Mouse (Mus musculus): ENCODE data around the gene Tgif1. TPM values are rescaled to one million over a fixed set of nuclear protein-coding genes. Genes with fewer than 3 reads are reported as not detected.

Gene Tgif1
- total and polyA plus RNA-seq, 3 experiments, result 44.5 to 74.4 (median 70.6) TPM

DNA sequence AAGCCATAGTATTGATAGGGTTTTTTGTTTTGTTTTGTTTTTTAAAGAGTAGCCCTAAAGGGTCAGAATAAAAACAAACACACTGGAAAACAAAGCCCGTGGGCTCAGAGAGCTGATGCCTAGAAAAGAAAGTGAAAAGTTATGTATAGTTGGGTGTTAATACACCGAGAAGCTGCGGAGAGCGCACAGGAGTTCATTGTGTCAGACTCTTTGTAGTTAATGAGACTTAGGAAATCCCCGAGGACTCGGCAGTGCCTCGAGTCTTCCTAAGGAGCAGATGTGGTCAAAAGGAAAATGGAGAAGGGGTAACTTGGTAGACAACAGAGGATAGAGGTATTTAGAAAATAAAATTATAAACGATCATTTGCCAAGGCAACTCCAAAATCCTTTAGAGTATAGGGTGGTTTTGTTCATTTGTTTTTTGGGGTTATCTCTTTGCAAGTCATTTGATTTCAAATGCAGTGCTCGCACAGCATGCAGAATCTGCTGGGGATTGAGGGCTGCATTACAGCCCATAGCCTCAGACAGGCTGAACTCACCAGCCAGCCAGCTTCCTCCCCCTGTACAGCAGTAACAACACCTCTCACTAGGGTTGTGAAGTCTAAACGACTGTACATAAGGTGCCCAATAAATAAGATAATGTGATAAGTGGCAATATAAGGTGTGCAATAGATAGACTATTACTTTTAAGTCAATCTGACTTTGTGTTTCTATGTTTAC is 18.1 kb downstream of the Tgif1 start:
- Histone ChIP-seq H3K4me1 (ENCODE audit: control insufficient read depth in 1 of 2, insufficient read depth in 2 of 2) (no peaks in the 10 kb centered on the region), H3K9me3 (replicated peaks; ENCODE audit: low read length) (peaks cover 3% of the 10 kb centered on the region), H3K27ac (ENCODE audit: insufficient read depth, low read depth) (no peak overlapping the region), H3K79me2 (replicated peaks; ENCODE audit: control insufficient read depth, extremely low read depth, insufficient read depth, poor library complexity, severe bottlenecking) (no peaks in the 10 kb centered on the region), H3K36me3 (replicated peaks in 1 of 2; ENCODE audit: control insufficient read depth in 1 of 2, insufficient read depth in 1 of 2, low read length in 1 of 2) (peaks cover 29 to 43% of the 10 kb centered on the region in 2 experiments), H3K4me3 (replicated peaks in 1 of 3; ENCODE audit: low read depth in 2 of 3, low read length in 2 of 3, poor library complexity in 1 of 3) (no peak overlapping the region), H3K9ac (ENCODE audit: insufficient read depth, low read depth) (no peak overlapping the region), H3K27me3 (replicated peaks) (no peaks in the 10 kb centered on the region), H3K4me2 (ENCODE audit: insufficient read depth, low read depth, poor library complexity, severe bottlenecking) (no peak overlapping the region)
- no peak for TF ChIP-seq MEF2A (IDR thresholded peaks at IDR 0.05; ENCODE audit: borderline replicate concordance, low read depth, low read length)
- no peak for TF ChIP-seq SMC3 (IDR thresholded peaks at IDR 0.05; ENCODE audit: low read depth, low read length)
- TF ChIP-seq RCOR1 (conservative IDR thresholded peaks at IDR 0.05; ENCODE audit: low read depth, low read length), result no peak
- no peak for TF ChIP-seq USF2 (conservative IDR thresholded peaks at IDR 0.05; ENCODE audit: low read depth, low read length)
- TF ChIP-seq KAT2A (IDR thresholded peaks at IDR 0.05; ENCODE audit: insufficient replicate concordance, low read length), result no peak
- TF ChIP-seq CTCF (conservative IDR thresholded peaks at IDR 0.05 in 1 of 2, IDR thresholded peaks at IDR 0.05 in 1 of 2; ENCODE audit: low read depth in 2 of 2, low read length in 2 of 2), result no peak
- TF ChIP-seq JUND (conservative IDR thresholded peaks at IDR 0.05; ENCODE audit: low read depth, low read length), result no peak
- TF ChIP-seq ZKSCAN1 (IDR thresholded peaks at IDR 0.05; ENCODE audit: borderline replicate concordance, low read depth, low read length), result no peak
- no peak for TF ChIP-seq SIN3A (IDR thresholded peaks at IDR 0.05; ENCODE audit: low read length)
- TF ChIP-seq PAX5 (IDR thresholded peaks at IDR 0.05; ENCODE audit: low read length), result no peak
- TF ChIP-seq NRF1 (IDR thresholded peaks at IDR 0.05; ENCODE audit: low read depth, low read length), result no peak
- no peak for TF ChIP-seq ZMIZ1 (IDR thresholded peaks at IDR 0.05; ENCODE audit: low read depth, low read length)
- no peak for TF ChIP-seq TCF12 (IDR thresholded peaks at IDR 0.05; ENCODE audit: low read depth, low read length)
- no peak for TF ChIP-seq GABPA (IDR thresholded peaks at IDR 0.05; ENCODE audit: insufficient replicate concordance, low read depth, low read length)
- TF ChIP-seq CHD1 (IDR thresholded peaks at IDR 0.05; ENCODE audit: low read depth, low read length), result no peak
- no peak for TF ChIP-seq ETS1 (conservative IDR thresholded peaks at IDR 0.05; ENCODE audit: low read depth, low read length)
- TF ChIP-seq NELFE (IDR thresholded peaks at IDR 0.05; ENCODE audit: low read depth, low read length), result no peak
- no peak for TF ChIP-seq MXI1 (IDR thresholded peaks at IDR 0.05; ENCODE audit: low read depth, low read length)
- in situ Hi-C loops (cut with MboI; ENCODE audit: low pct_ligation_motif_present, low pct_unique_long_range_greater_than_20kb, low sequenced_read_pairs) (no loop called here), dilution Hi-C loops (cut with MboI; ENCODE audit: extremely low pct_ligation_motif_present, extremely low pct_unique_long_range_greater_than_20kb, low sequenced_read_pairs) (no loop called here)
- no peak for DNase-seq (ENCODE audit: extremely low read depth)

DNA sequence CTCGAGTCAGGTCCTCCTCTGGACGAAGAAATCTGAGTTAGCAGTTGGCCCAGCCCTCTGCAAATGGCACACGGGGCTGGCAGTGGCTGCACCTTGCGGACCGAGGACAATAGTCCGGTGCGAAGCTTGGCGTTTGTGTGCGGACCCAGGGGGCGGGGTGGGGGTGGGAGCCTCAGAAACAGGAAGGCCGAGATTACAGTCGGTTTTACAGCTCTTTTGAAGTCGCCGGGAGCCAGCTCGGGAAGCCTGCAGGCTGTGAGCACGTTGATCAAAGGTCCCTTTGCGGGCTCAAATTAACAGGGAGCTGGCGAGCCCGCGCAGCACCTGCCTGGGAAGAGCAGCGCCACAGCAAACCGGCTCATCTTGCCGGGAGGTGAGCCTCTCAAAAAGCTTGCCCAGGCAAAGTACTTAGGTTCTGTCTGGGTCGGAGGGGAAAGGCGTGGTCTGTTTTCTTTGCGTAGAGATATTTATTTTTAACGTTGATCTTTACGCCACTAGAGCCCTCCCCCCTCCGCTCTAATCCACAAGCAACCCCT is 18.8 kb downstream of the Tgif1 start:
- H3K9ac ChIP-seq (ENCODE audit: insufficient read depth, low read depth), result no peak overlapping the region
- no peaks in the 10 kb centered on the region for H3K27me3 ChIP-seq (replicated peaks)
- H3K4me3 ChIP-seq (replicated peaks in 1 of 3; ENCODE audit: low read depth in 2 of 3, low read length in 2 of 3, poor library complexity in 1 of 3), result no peak overlapping the region
- dilution Hi-C loops (cut with MboI; ENCODE audit: extremely low pct_ligation_motif_present, extremely low pct_unique_long_range_greater_than_20kb, low sequenced_read_pairs), result no loop called here
- in situ Hi-C loops (cut with MboI; ENCODE audit: low pct_ligation_motif_present, low pct_unique_long_range_greater_than_20kb, low sequenced_read_pairs), result no loop called here
- H3K27ac ChIP-seq (ENCODE audit: insufficient read depth, low read depth), result no peak overlapping the region
- H3K79me2 ChIP-seq (replicated peaks; ENCODE audit: control insufficient read depth, extremely low read depth, insufficient read depth, poor library complexity, severe bottlenecking), result no peaks in the 10 kb centered on the region
- no peak overlapping the region for H3K4me2 ChIP-seq (ENCODE audit: insufficient read depth, low read depth, poor library complexity, severe bottlenecking)
- H3K4me1 ChIP-seq (ENCODE audit: control insufficient read depth in 1 of 2, insufficient read depth in 2 of 2), result peaks cover 0 to 2% of the 10 kb centered on the region in 2 experiments; a peak in 2 of 4 replicates
- no peak for TF ChIP-seq TBP (conservative IDR thresholded peaks at IDR 0.05; ENCODE audit: low read depth, low read length)
- no peak for TF ChIP-seq KAT2A (IDR thresholded peaks at IDR 0.05; ENCODE audit: insufficient replicate concordance, low read length)
- peaks cover 23 to 37% of the 10 kb centered on the region in 2 experiments for H3K36me3 ChIP-seq (replicated peaks in 1 of 2; ENCODE audit: control insufficient read depth in 1 of 2, insufficient read depth in 1 of 2, low read length in 1 of 2)
- peaks cover 3% of the 10 kb centered on the region for H3K9me3 ChIP-seq (replicated peaks; ENCODE audit: low read length)
- DNase-seq (ENCODE audit: extremely low read depth), result no peak

Measured in CH12.LX (cell line).